Mouse (Mus musculus) MEL (cell line): ENCODE results near the gene Vac14.

Experiments
- CTCF ChIP-seq, 3 experiments: IDR thresholded peaks in 2 of 3; conservative IDR thresholded peaks in 1 of 3; 2 replicates each; pipeline ENCODE4 v1.5.1; 2011 to 2012; ENCODE audit warnings: low read length in 3 of 3, low read depth in 2 of 3, mild to moderate bottlenecking in 2 of 3, improper control_type of control experiment in 1 of 3, inconsistent platforms in 1 of 3, mixed read lengths in 1 of 3, moderate library complexity in 1 of 3; ENCODE audit not compliant: control insufficient read depth in 1 of 3, insufficient read depth in 1 of 3, poor library complexity in 1 of 3, severe bottlenecking in 1 of 3
- EP300 ChIP-seq, 2 experiments: IDR thresholded peaks; 2 replicates each; pipeline ENCODE4 v1.6.1; 2011; ENCODE audit warnings: improper control_type of control experiment in 2 of 2, low read length in 2 of 2, low read depth in 1 of 2, mild to moderate bottlenecking in 1 of 2
- ETS1 ChIP-seq: IDR thresholded peaks from 2 replicates; pipeline ENCODE4 v1.6.1; 2012; ENCODE audit warnings: low read depth, mild to moderate bottlenecking, inconsistent platforms, low read length, improper control_type of control experiment, moderate library complexity
- HCFC1 ChIP-seq: IDR thresholded peaks from 2 replicates; pipeline ENCODE4 v1.6.1; 2012; ENCODE audit warnings: low read depth, mild to moderate bottlenecking, inconsistent platforms, low read length, improper control_type of control experiment, moderate library complexity
- POLR2A ChIP-seq, 2 experiments: IDR thresholded peaks; 2 replicates each; pipeline ENCODE4 v1.6.1; 2011 to 2012; ENCODE audit warnings: low read length in 2 of 2, mild to moderate bottlenecking in 2 of 2, control low read depth in 1 of 2, improper control_type of control experiment in 1 of 2, low read depth in 1 of 2, moderate library complexity in 1 of 2; ENCODE audit not compliant: control insufficient read depth in 1 of 2, insufficient read depth in 1 of 2, poor library complexity in 1 of 2
- POLR2AphosphoS2 ChIP-seq: IDR thresholded peaks from 2 replicates; pipeline ENCODE4 v1.6.1; 2011; ENCODE audit warnings: low read length, improper control_type of control experiment
- POLR2AphosphoS5 ChIP-seq: IDR thresholded peaks from 2 replicates; pipeline ENCODE4 v1.6.1; 2012; ENCODE audit warnings: low read depth, borderline replicate concordance, mild to moderate bottlenecking, inconsistent platforms, low read length, moderate library complexity, mixed read lengths
- TAL1 ChIP-seq: IDR thresholded peaks from 2 replicates; pipeline ENCODE4 v1.6.1; 2012; ENCODE audit warnings: mild to moderate bottlenecking, inconsistent platforms, low read length, moderate library complexity, mixed read lengths
- USF1 ChIP-seq: IDR thresholded peaks from 2 replicates; pipeline ENCODE4 v1.6.1; 2014; ENCODE audit warnings: low read depth, mild to moderate bottlenecking, inconsistent platforms, low read length, improper control_type of control experiment, moderate library complexity
- ZC3H11A ChIP-seq: IDR thresholded peaks from 2 replicates; pipeline ENCODE4 v1.6.1; 2012; ENCODE audit warnings: low read depth, mild to moderate bottlenecking, inconsistent platforms, low read length, improper control_type of control experiment

DNA sequence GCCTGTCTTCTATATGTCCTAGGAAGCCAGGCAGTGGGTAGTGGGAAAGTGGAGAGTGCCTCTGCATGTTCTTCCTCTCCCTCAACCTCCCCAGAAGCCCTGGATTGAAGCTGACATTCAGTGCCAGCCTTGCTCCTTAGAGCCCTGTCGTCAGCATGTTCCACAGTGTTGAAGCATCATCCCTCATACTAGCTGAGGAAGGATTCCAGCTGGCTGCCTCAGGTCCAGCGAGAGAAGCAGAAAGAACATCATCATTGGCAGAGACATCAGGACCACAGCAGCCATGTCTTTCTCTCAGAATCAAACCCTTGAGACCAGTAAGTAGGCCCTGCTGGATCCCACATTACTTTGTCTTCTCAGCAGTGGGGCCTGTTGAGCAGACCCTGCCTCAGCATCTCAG is 39.3 kb downstream of the Vac14 start:
- TF ChIP-seq ETS1 (no peak), TAL1 (no peak), POLR2A (IDR thresholded peaks at IDR 0.05; ENCODE audit: control insufficient read depth in 1 of 2, insufficient read depth in 1 of 2, low read depth in 1 of 2, low read length in 2 of 2, poor library complexity in 1 of 2) (no peak), ZC3H11A (no peak), EP300 (IDR thresholded peaks at IDR 0.05; ENCODE audit: low read depth in 1 of 2, low read length in 2 of 2) (no peak), CTCF (IDR thresholded peaks at IDR 0.05 in 2 of 3, conservative IDR thresholded peaks at IDR 0.05 in 1 of 3; ENCODE audit: control insufficient read depth in 1 of 3, insufficient read depth in 1 of 3, low read depth in 2 of 3, low read length in 3 of 3, poor library complexity in 1 of 3, severe bottlenecking in 1 of 3) (no peak), USF1 (no peak), POLR2AphosphoS5 (no peak), POLR2AphosphoS2 (no peak), HCFC1 (no peak)
